Mouse (Mus musculus): Measurements from ENCODE around the gene Fbxl7. TPM values are rescaled to one million over a fixed set of nuclear protein-coding genes. Genes with fewer than 3 reads are reported as not detected.

Fbxl7 gene
- total and polyA plus RNA-seq, 2 experiments from 2014 or later = 2.5 to 7.1 TPM

- no peak overlapping the region for H3K4me2 ChIP-seq (ENCODE audit: low read depth)
- peaks cover 5% of the 10 kb centered on the region for H3K4me1 ChIP-seq (ENCODE audit: insufficient read depth)
- H3K27me3 ChIP-seq (ENCODE audit: insufficient read depth, low read length) = no peaks in the 10 kb centered on the region
- no peak overlapping the region for H3K9ac ChIP-seq
- ATAC-seq (no peak), DNase-seq (no peak)
- no peak overlapping the region for H3K4me3 ChIP-seq (ENCODE audit: low read depth, low read length)
- 35% methylated on average over 7 of the region's 7 CpGs for WGBS
- H3K36me3 ChIP-seq (ENCODE audit: insufficient read depth) = no peaks in the 10 kb centered on the region
- TF ChIP-seq CTCF (IDR thresholded peaks at IDR 0.05; ENCODE audit: low read depth) = no peak
- no peak overlapping the region for H3K27ac ChIP-seq (ENCODE audit: low read depth, low read length)
- H3K9me3 ChIP-seq (ENCODE audit: low read length) = no peaks in the 10 kb centered on the region
These were observed 183.1 kb downstream of the Fbxl7 start for GRCm38 (mm10) chr15:26712271-26712670.

- Histone ChIP-seq H3K9me3 (ENCODE audit: low read length) (no peaks in the 10 kb centered on the region), H3K9ac (no peak overlapping the region), H3K27me3 (ENCODE audit: insufficient read depth, low read length) (no peaks in the 10 kb centered on the region), H3K27ac (ENCODE audit: low read depth, low read length) (no peak overlapping the region), H3K36me3 (ENCODE audit: insufficient read depth) (no peaks in the 10 kb centered on the region), H3K4me2 (ENCODE audit: low read depth) (no peak overlapping the region), H3K4me3 (ENCODE audit: low read depth, low read length) (no peak overlapping the region), H3K4me1 (ENCODE audit: insufficient read depth) (no peaks in the 10 kb centered on the region)
- WGBS = 63% methylated on average over 2 of the region's 2 CpGs
- DNase-seq (no peak), ATAC-seq (no peak)
- TF ChIP-seq CTCF (IDR thresholded peaks at IDR 0.05; ENCODE audit: low read depth) = no peak
These were observed 190.4 kb downstream of the Fbxl7 start for GRCm38 (mm10) chr15:26704966-26705365.

GRCm38 (mm10) chr15:26703156-26703840 lies 192.1 kb downstream of the Fbxl7 start:
- no peaks in the 10 kb centered on the region for H3K4me1 ChIP-seq (ENCODE audit: insufficient read depth)
- WGBS = 70% methylated on average over 6 of the region's 6 CpGs
- H3K27me3 ChIP-seq (ENCODE audit: insufficient read depth, low read length) = no peaks in the 10 kb centered on the region
- H3K36me3 ChIP-seq (ENCODE audit: insufficient read depth) = no peaks in the 10 kb centered on the region
- H3K9me3 ChIP-seq (ENCODE audit: low read length) = no peaks in the 10 kb centered on the region
- ATAC-seq (no peak), DNase-seq (no peak)
- H3K4me3 ChIP-seq (ENCODE audit: low read depth, low read length) = no peak overlapping the region
- H3K27ac ChIP-seq (ENCODE audit: low read depth, low read length) = no peak overlapping the region
- TF ChIP-seq CTCF (IDR thresholded peaks at IDR 0.05; ENCODE audit: low read depth) = no peak
- no peak overlapping the region for H3K9ac ChIP-seq
- H3K4me2 ChIP-seq (ENCODE audit: low read depth) = no peak overlapping the region

- H3K4me2 ChIP-seq (ENCODE audit: low read depth) = no peak overlapping the region
- no peaks in the 10 kb centered on the region for H3K27me3 ChIP-seq (ENCODE audit: insufficient read depth, low read length)
- TF ChIP-seq CTCF (IDR thresholded peaks at IDR 0.05; ENCODE audit: low read depth) = no peak
- no peaks in the 10 kb centered on the region for H3K4me1 ChIP-seq (ENCODE audit: insufficient read depth)
- WGBS = 74% methylated on average over 5 of the region's 5 CpGs
- ATAC-seq = no peak
- H3K9ac ChIP-seq = no peak overlapping the region
- no peaks in the 10 kb centered on the region for H3K9me3 ChIP-seq (ENCODE audit: low read length)
- no peak overlapping the region for H3K4me3 ChIP-seq (ENCODE audit: low read depth, low read length)
- H3K36me3 ChIP-seq (ENCODE audit: insufficient read depth) = no peaks in the 10 kb centered on the region
- H3K27ac ChIP-seq (ENCODE audit: low read depth, low read length) = no peak overlapping the region
- DNase-seq = no peak
These were observed 193.3 kb downstream of the Fbxl7 start for GRCm38 (mm10) chr15:26701949-26702675.

- no peak for DNase-seq
- ATAC-seq = no peak
- 35% methylated on average over 3 of the region's 3 CpGs for WGBS
These were observed 202.3 kb downstream of the Fbxl7 start for GRCm38 (mm10) chr15:26693075-26693474.

GRCm38 (mm10) chr15:26688472-26689104 lies 206.8 kb downstream of the Fbxl7 start:
- Histone ChIP-seq H3K27me3 (ENCODE audit: insufficient read depth, low read length) (no peaks in the 10 kb centered on the region), H3K9ac (no peak overlapping the region), H3K4me2 (ENCODE audit: low read depth) (no peak overlapping the region), H3K9me3 (ENCODE audit: low read length) (no peaks in the 10 kb centered on the region), H3K36me3 (ENCODE audit: insufficient read depth) (no peaks in the 10 kb centered on the region), H3K27ac (ENCODE audit: low read depth, low read length) (no peak overlapping the region), H3K4me3 (ENCODE audit: low read depth, low read length) (no peak overlapping the region), H3K4me1 (ENCODE audit: insufficient read depth) (no peaks in the 10 kb centered on the region)
- 59% methylated on average over 10 of the region's 10 CpGs for WGBS
- ATAC-seq (no peak), DNase-seq (no peak)
- TF ChIP-seq CTCF (IDR thresholded peaks at IDR 0.05; ENCODE audit: low read depth) = no peak

More at GRCm38 (mm10) chr15:26693075-26693474, 202.3 kb downstream of the Fbxl7 start:
- H3K36me3 ChIP-seq (ENCODE audit: insufficient read depth) = no peaks in the 10 kb centered on the region
- no peak overlapping the region for H3K27ac ChIP-seq (ENCODE audit: low read depth, low read length)
- H3K9me3 ChIP-seq (ENCODE audit: low read length) = no peaks in the 10 kb centered on the region
- no peak overlapping the region for H3K9ac ChIP-seq
- TF ChIP-seq CTCF (IDR thresholded peaks at IDR 0.05; ENCODE audit: low read depth) = no peak
- H3K4me2 ChIP-seq (ENCODE audit: low read depth) = no peak overlapping the region
- H3K27me3 ChIP-seq (ENCODE audit: insufficient read depth, low read length) = no peaks in the 10 kb centered on the region
- H3K4me3 ChIP-seq (ENCODE audit: low read depth, low read length) = no peak overlapping the region
- no peaks in the 10 kb centered on the region for H3K4me1 ChIP-seq (ENCODE audit: insufficient read depth)

- Histone ChIP-seq H3K4me1 (ENCODE audit: insufficient read depth) (no peaks in the 10 kb centered on the region), H3K4me3 (ENCODE audit: low read depth, low read length) (no peak overlapping the region), H3K27me3 (ENCODE audit: insufficient read depth, low read length) (no peaks in the 10 kb centered on the region), H3K27ac (ENCODE audit: low read depth, low read length) (no peak overlapping the region), H3K9me3 (ENCODE audit: low read length) (no peaks in the 10 kb centered on the region), H3K4me2 (ENCODE audit: low read depth) (no peak overlapping the region), H3K9ac (no peak overlapping the region), H3K36me3 (ENCODE audit: insufficient read depth) (no peaks in the 10 kb centered on the region)
- no peak for ATAC-seq
- DNase-seq = no peak
- WGBS = 32% methylated on average over 7 of the region's 7 CpGs
- TF ChIP-seq CTCF (IDR thresholded peaks at IDR 0.05; ENCODE audit: low read depth) = no peak
These were observed 207.7 kb downstream of the Fbxl7 start for GRCm38 (mm10) chr15:26687729-26688128.
